Mouse (Mus musculus) left cerebral cortex, adult 11 months (tissue): Measurements from ENCODE around the gene St7.

ENCODE experiments used
- DNase-seq: peaks from one replicate; pipeline ENCODE4 v3.0.0; 2022; ENCODE audit warnings: low spot score

St7 gene

DNA sequence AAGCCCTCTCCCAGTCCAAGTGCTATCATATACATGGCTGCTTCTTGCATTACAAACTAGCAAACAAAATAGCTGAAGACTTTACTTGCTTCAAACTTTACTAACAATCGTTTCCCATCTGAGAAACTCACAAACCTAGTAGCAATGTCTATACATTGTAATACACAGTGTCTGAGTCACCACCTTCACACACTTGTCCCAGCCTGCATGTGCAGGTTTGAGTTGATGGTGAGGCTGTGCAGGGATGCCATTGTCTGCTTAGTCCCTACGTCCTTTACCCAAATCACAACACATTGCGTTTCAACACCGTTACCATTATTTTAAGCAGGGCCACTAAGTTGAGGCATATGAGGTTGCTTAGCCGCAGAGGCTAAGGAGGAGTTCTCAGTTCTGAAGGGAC, 26.7 kb downstream of the St7 start:
- no peak for DNase-seq

GRCm38 (mm10) chr6:17720022-17720421, 27.3 kb downstream of the St7 start:
- no peak for DNase-seq

DNA sequence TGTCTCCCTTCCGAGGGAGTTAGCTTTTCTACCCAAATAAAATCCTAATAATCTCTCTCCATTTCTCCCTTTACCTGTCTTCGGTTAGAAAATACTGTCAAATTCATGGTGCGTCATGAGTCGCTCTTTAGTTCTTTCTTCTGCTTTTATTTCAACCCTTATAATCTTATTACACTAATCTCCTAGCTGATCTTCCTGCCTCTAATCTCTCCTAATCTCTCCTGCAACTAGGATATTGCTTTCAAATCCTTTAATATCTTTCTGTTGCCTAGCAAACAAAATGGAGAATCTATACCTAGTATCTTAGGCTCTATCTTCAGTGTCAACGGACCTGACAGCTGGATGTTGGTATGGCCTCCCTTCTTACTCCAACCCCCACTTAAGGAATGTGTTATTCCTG, 29.0 kb downstream of the St7 start:
- DNase-seq: no peak

GRCm38 (mm10) chr6:17725841-17726460, 33.2 kb downstream of the St7 start:
- peak; percentile 55 for DNase-seq

DNA sequence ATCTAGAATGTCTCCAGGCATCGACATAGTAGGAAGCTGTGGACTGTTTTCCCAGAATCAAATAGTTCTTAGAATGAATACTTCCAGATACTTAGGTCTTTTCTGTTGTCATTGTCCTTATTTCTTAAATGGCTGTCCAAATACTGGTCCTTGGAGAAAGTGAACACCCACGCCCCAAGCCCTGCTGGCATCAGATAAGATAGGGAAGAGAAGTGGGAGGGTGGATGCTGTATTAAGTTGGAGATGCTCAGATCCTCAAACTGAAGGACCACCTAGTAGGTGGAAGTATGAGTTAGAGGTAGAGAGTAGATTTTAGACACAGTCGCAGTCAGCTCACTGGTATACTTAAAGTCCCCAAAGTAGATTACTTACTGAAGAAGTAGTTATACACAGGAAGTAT, 34.5 kb downstream of the St7 start:
- DNase-seq: no peak

DNA sequence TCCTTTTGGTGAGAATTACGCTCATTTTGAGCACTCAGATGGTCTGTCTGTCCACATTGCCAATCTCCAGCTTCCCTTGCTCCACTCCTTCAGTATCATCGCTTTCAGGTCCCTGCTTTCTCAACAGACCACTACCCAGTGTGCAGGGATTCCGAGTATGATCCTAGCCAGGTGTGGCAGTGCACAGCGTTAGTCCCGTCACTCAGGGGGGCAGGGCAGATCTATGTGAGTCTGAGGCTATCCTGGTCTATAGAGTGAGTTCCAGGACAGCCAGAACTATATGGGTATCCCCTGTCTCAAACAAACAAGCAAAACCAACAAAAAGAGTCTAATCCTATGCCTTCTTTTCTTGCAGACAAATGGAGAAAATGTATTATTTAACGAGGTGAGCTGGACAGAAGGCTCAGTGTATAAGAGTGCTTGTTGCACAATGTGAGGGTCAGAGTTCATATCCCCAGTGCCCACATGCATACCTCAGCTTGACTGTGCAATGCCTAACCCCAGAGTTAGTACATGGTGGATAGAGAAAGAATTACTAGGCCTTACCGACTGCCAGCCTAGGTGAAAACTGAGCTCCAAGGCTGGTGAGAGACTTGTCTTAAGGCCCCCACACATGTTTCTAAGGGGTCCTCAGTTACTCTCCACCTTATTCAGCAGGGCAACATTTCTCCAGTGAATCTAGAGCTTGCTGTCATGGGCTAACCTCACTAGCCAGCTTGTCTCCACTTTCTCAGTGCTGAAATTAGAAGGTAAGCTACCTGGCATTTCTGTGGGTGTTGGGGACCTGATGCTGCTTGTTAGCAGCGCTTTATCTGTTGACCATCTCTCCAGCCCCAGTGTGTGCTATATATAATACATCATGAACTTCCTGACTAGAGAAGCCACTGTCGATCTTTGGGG, 35.4 kb downstream of the St7 start:
- DNase-seq: no peak

- peak; percentile 51 for DNase-seq
These were observed 37.4 kb downstream of the St7 start for GRCm38 (mm10) chr6:17730122-17730521.

DNA sequence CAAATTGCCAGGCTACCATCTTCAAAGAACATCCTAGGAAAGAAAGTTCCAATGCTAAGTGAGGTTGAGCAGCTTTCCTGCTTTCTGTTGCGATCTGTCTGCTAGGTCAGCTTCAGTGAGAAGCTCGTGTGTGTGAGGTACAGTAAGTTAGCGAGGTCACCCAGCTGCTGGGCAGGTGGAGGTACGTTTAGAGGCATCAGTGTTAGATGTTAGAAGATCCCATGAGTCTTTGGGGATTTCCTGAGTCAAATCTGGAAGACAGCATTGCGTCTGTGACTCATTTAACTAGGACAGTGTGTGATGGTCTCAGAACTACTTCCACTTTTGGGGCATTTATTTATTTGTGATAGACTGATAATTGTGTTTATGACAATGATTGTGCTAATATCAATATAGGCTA, 39.0 kb downstream of the St7 start:
- DNase-seq: no peak

- no peak for DNase-seq
These were observed 41.2 kb downstream of the St7 start for GRCm38 (mm10) chr6:17733951-17734411.

GRCm38 (mm10) chr6:17737262-17737948, 44.7 kb downstream of the St7 start:
- DNase-seq: no peak

- no peak for DNase-seq
These were observed 47.4 kb downstream of the St7 start for GRCm38 (mm10) chr6:17740128-17740527.

GRCm38 (mm10) chr6:17741639-17742038, 48.9 kb downstream of the St7 start:
- no peak for DNase-seq

DNA sequence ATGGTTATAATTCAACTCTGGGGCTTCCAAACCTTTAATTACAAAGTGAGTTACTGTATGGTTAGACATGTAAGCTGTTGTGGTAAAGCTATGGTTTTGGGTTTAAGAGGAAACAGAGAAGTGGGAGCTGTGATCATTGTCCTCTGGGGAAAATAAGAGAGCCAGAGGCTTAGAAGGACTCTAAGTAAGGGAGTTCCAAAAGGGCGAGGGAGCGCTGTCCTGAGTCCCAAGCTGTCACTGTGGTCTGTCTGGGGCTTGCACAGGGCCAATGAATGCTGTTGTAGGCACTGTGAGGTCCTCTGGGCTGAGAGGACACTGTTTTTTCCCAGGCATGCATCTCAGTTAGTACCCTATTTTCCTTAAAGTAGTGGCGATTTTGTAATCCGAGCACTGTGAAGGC, 49.5 kb downstream of the St7 start:
- no peak for DNase-seq

- no peak for DNase-seq
These were observed 50.6 kb downstream of the St7 start for GRCm38 (mm10) chr6:17743325-17743724.

DNA sequence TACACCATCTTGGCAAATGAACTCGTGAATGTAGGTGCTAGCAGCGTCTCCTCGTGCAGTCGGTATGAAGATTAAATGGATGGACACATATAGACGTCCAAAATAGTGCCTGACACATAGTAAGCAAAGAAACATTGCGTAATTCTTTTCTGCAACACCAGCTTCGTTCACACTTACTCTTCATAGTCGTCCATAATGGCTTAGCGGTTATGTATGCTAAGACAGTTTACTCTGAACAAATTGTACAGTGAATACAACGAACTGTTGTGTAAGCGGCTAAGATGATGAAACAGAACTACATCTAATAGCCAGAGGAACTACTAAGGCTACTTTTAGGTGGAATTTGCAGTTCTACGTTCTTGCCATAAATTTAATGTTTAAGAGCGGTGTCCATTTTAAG, 55.0 kb downstream of the St7 start:
- DNase-seq: no peak

GRCm38 (mm10) chr6:17748866-17749582, 56.3 kb downstream of the St7 start:
- DNase-seq: peak; percentile 73

DNA sequence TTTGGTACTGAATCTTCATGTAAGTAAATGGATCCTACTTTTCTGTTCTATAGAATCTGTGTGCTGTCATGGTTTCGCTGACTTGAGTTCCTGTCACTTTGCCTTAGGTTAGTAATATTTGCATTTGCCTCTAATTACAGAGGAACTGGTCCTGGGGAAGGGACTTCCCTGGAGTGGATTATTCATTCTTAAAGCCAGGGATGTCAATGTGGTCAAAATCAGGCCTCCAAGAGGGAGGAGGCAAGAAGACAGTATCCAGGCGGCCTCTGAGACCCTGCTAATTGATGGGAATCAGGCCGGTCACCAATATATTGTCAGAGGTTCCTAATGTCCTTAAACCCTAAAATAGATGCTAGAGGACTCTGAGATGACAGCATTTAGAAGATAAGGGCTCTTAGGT, 56.9 kb downstream of the St7 start:
- no peak for DNase-seq

GRCm38 (mm10) chr6:17750041-17750660, 57.4 kb downstream of the St7 start:
- DNase-seq: no peak

GRCm38 (mm10) chr6:17750957-17751356, 58.2 kb downstream of the St7 start:
- DNase-seq: no peak

- DNase-seq: no peak
These were observed 63.2 kb downstream of the St7 start for GRCm38 (mm10) chr6:17755902-17756301.

GRCm38 (mm10) chr6:17758568-17758967, 65.8 kb downstream of the St7 start:
- no peak for DNase-seq
